Mouse (Mus musculus) midbrain, embryonic 14.5 days (tissue): Measurements from ENCODE around the gene Tcf7l2. TPM values are rescaled to one million over a fixed set of nuclear protein-coding genes. Genes with fewer than 3 reads are reported as not detected.

Experiments used
- ATAC-seq: fragments of 200-750 bp; cut with Nextera tagmentation; 2 replicates; pipeline ENCODE4 v1.8.0; 2017; ENCODE audit warnings: moderate number of reproducible peaks, moderate library complexity; ENCODE audit not compliant: low FRiP score, low TSS enrichment
- DNase-seq: peaks from one replicate; pipeline ENCODE4 v3.0.0-alpha.2; 2015
- H3K27ac ChIP-seq: fragments of 300-500 bp; sonication (generic); replicated peaks from 2 replicates; pipeline ENCODE4 v1.5.1; 2014; ENCODE audit warnings: mild to moderate bottlenecking, low read depth, low read length, moderate library complexity
- H3K27me3 ChIP-seq: fragments of 300-500 bp; sonication (generic); 2 replicates; pipeline ENCODE4 v1.6.1; 2014; ENCODE audit warnings: low read length, control low read depth, mixed read lengths; ENCODE audit not compliant: control insufficient read depth, insufficient read depth
- H3K36me3 ChIP-seq: fragments of 300-500 bp; sonication (generic); 2 replicates; pipeline ENCODE4 v1.6.1; 2014; ENCODE audit warnings: low read length, control low read depth; ENCODE audit not compliant: control insufficient read depth, insufficient read depth
- H3K4me1 ChIP-seq: fragments of 300-500 bp; sonication (generic); 2 replicates; pipeline ENCODE4 v1.6.1; 2014; ENCODE audit warnings: mild to moderate bottlenecking, antibody characterized with exemption, low read length, control low read depth; ENCODE audit not compliant: control insufficient read depth, insufficient read depth
- H3K4me2 ChIP-seq: fragments of 300-500 bp; sonication (generic); 2 replicates; pipeline ENCODE4 v1.6.1; 2014; ENCODE audit warnings: mild to moderate bottlenecking, low read length, moderate library complexity
- H3K4me3 ChIP-seq: fragments of 300-500 bp; sonication (generic); replicated peaks from 2 replicates; pipeline ENCODE4 v1.5.1; 2014; ENCODE audit warnings: low read depth, low read length
- H3K9ac ChIP-seq: fragments of 300-500 bp; sonication (generic); replicated peaks from 2 replicates; pipeline ENCODE4 v1.6.1; 2014; ENCODE audit warnings: mild to moderate bottlenecking, low read length, moderate library complexity
- H3K9me3 ChIP-seq: fragments of 300-500 bp; sonication (generic); 2 replicates; pipeline ENCODE4 v1.6.1; 2016; ENCODE audit warnings: low read length, control low read depth, mixed read lengths; ENCODE audit not compliant: control insufficient read depth
- WGBS: fragments of 180-500 bp; shearing (Covaris S2); extraction: QIAGEN DNeasy Blood & Tissue Kit; methylation state at CpG from one replicate; pipeline ENCODE4 v1.1.7; 2014; 5-methylcytosine and 5-hydroxymethylcytosine counted together
- polyA plus RNA-seq: library from polyadenylated mRNA; unstranded; fragments of >200 nt; fragmentation: Nextera tagmentation; extraction: Ambion mirVana; gene quantifications from 2 replicates; pipeline ENCODE4 v1.2.1, GENCODE M21; 2014

Gene Tcf7l2
- polyA plus RNA-seq, 1 experiment from 2014 or later, result 768 TPM

GRCm38 (mm10) chr19:55704071-55704470, 37.5 kb upstream of the Tcf7l2 start:
- no peaks in the 10 kb centered on the region for H3K36me3 ChIP-seq
- H3K4me2 ChIP-seq, result no peak overlapping the region
- H3K4me1 ChIP-seq, result no peaks in the 10 kb centered on the region
- ATAC-seq (no peak), DNase-seq (no peak)
- H3K27me3 ChIP-seq, result no peaks in the 10 kb centered on the region
- WGBS, result 29% methylated on average over 6 of the region's 6 CpGs
- no peak overlapping the region for H3K9ac ChIP-seq
- H3K27ac ChIP-seq, result no peak overlapping the region
- no peak overlapping the region for H3K4me3 ChIP-seq
- H3K9me3 ChIP-seq, result no peaks in the 10 kb centered on the region

GRCm38 (mm10) chr19:55706300-55706699, 35.3 kb upstream of the Tcf7l2 start:
- 69% methylated on average over 7 of the region's 7 CpGs for WGBS
- Histone ChIP-seq H3K9ac (no peak overlapping the region), H3K36me3 (no peaks in the 10 kb centered on the region), H3K27me3 (no peaks in the 10 kb centered on the region), H3K4me1 (no peaks in the 10 kb centered on the region), H3K4me2 (no peak overlapping the region), H3K9me3 (no peaks in the 10 kb centered on the region), H3K27ac (no peak overlapping the region), H3K4me3 (no peak overlapping the region)
- no peak for DNase-seq
- no peak for ATAC-seq

GRCm38 (mm10) chr19:55706806-55707205, 34.8 kb upstream of the Tcf7l2 start:
- Histone ChIP-seq H3K27ac (no peak overlapping the region), H3K9me3 (no peaks in the 10 kb centered on the region), H3K4me2 (no peak overlapping the region), H3K4me1 (no peaks in the 10 kb centered on the region), H3K4me3 (no peak overlapping the region), H3K9ac (no peak overlapping the region), H3K36me3 (no peaks in the 10 kb centered on the region), H3K27me3 (no peaks in the 10 kb centered on the region)
- DNase-seq, result no peak
- WGBS, result 94% methylated on average over 6 of the region's 6 CpGs
- ATAC-seq, result no peak

GRCm38 (mm10) chr19:55708031-55708554, 33.5 kb upstream of the Tcf7l2 start:
- Histone ChIP-seq H3K27ac (no peak overlapping the region), H3K9me3 (no peaks in the 10 kb centered on the region), H3K9ac (no peak overlapping the region), H3K27me3 (no peaks in the 10 kb centered on the region), H3K4me2 (no peak overlapping the region), H3K4me3 (no peak overlapping the region), H3K36me3 (no peaks in the 10 kb centered on the region), H3K4me1 (no peaks in the 10 kb centered on the region)
- no peak for DNase-seq
- ATAC-seq, result no peak
- WGBS, result 90% methylated on average over 8 of the region's 8 CpGs

GRCm38 (mm10) chr19:55710841-55711240, 30.8 kb upstream of the Tcf7l2 start:
- Histone ChIP-seq H3K36me3 (no peaks in the 10 kb centered on the region), H3K4me3 (no peak overlapping the region), H3K27me3 (no peaks in the 10 kb centered on the region), H3K4me1 (no peaks in the 10 kb centered on the region), H3K9ac (no peak overlapping the region), H3K9me3 (no peaks in the 10 kb centered on the region), H3K4me2 (no peak overlapping the region), H3K27ac (no peak overlapping the region)
- DNase-seq (no peak), ATAC-seq (no peak)
- WGBS, result 81% methylated on average over 5 of the region's 5 CpGs

GRCm38 (mm10) chr19:55711701-55712100, 29.9 kb upstream of the Tcf7l2 start:
- no peaks in the 10 kb centered on the region for H3K9me3 ChIP-seq
- no peak for ATAC-seq
- H3K27ac ChIP-seq, result no peak overlapping the region
- no peak overlapping the region for H3K4me3 ChIP-seq
- DNase-seq, result no peak
- H3K9ac ChIP-seq, result no peak overlapping the region
- no peaks in the 10 kb centered on the region for H3K36me3 ChIP-seq
- H3K4me1 ChIP-seq, result no peaks in the 10 kb centered on the region
- no peak overlapping the region for H3K4me2 ChIP-seq
- no peaks in the 10 kb centered on the region for H3K27me3 ChIP-seq
- 90% methylated on average over 5 of the region's 5 CpGs for WGBS

GRCm38 (mm10) chr19:55712678-55713077, 28.9 kb upstream of the Tcf7l2 start:
- Histone ChIP-seq H3K4me2 (no peak overlapping the region), H3K27ac (no peak overlapping the region), H3K4me1 (no peaks in the 10 kb centered on the region), H3K27me3 (no peaks in the 10 kb centered on the region), H3K36me3 (no peaks in the 10 kb centered on the region), H3K4me3 (no peak overlapping the region), H3K9me3 (no peaks in the 10 kb centered on the region), H3K9ac (no peak overlapping the region)
- ATAC-seq (no peak), DNase-seq (no peak)
- WGBS, result 86% methylated on average over 2 of the region's 2 CpGs

GRCm38 (mm10) chr19:55714015-55714414, 27.6 kb upstream of the Tcf7l2 start:
- no peak for ATAC-seq

GRCm38 (mm10) chr19:55714665-55715064, 27.0 kb upstream of the Tcf7l2 start:
- Histone ChIP-seq H3K27ac (no peak overlapping the region), H3K4me1 (no peaks in the 10 kb centered on the region), H3K4me3 (no peak overlapping the region), H3K9ac (no peak overlapping the region), H3K9me3 (no peaks in the 10 kb centered on the region), H3K36me3 (no peaks in the 10 kb centered on the region), H3K27me3 (no peaks in the 10 kb centered on the region), H3K4me2 (no peak overlapping the region)
- 52% methylated on average over 3 of the region's 3 CpGs for WGBS
- DNase-seq (no peak), ATAC-seq (no peak)

More at GRCm38 (mm10) chr19:55714015-55714414, 27.6 kb upstream of the Tcf7l2 start:
- Histone ChIP-seq H3K9ac (no peak overlapping the region), H3K27ac (no peak overlapping the region), H3K9me3 (no peaks in the 10 kb centered on the region), H3K27me3 (no peaks in the 10 kb centered on the region), H3K4me1 (no peaks in the 10 kb centered on the region), H3K4me2 (no peak overlapping the region), H3K36me3 (no peaks in the 10 kb centered on the region), H3K4me3 (no peak overlapping the region)
- no peak for DNase-seq
- 88% methylated on average over 4 of the region's 4 CpGs for WGBS
